ENCODE assay signal across 9 mouse cellular contexts in the genomic region with DNA sequence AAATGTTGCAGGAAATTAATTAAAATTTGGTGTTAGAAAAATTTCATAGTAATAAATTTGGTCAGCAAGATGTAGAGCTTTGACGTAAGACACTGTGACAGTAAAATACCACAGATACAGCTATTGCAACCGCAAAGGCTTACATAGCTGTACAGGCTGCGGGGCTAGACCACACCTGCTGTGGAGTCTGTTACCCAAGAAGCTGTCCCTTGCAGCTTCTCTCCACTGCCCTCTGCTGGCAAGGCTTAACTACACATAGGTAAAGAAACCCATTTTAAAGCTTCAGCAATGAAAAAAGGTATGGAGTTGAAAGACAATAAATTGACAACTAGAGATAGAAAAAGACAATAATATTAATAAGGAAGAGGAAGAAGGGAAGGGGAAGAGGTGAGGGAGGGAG. TPM values are rescaled to one million over a fixed set of nuclear protein-coding genes. Genes with fewer than 3 reads are reported as not detected.
DNase-seq lines count a peak whose midpoint lies in the region; ATAC-seq and TF ChIP-seq lines count a peak whose summit lies in the region.
"Had no signal": no experiment of that assay in that cellular context is flagged by ENCODE, and none has a peak within 500 bp of the region (broad histone marks: within the 10 kb centered on the region; RNA-seq: fewer than 3 reads in every experiment).

No protein-coding gene starts in this region.

- no peak for ATAC-seq in forebrain, postnatal 0 days
- no peak for ATAC-seq in forebrain, embryonic 12.5 days (ENCODE audit: low FRiP score)
- ATAC-seq in inflammation-experienced regulatory T-cells, adult 6 months, result peak; percentile 63
- peak; percentile 28; the same call in 1 of the 2 replicates for ATAC-seq in limb, embryonic 13.5 days (ENCODE audit: low FRiP score, low read depth)

- no peak overlapping the region for H3K27ac ChIP-seq in forebrain, postnatal 0 days (ENCODE audit: low read depth, low read length)
- H3K27ac ChIP-seq in forebrain, embryonic 12.5 days, result no peak overlapping the region
- no peak overlapping the region for H3K27ac ChIP-seq in thymus, adult 2 months (ENCODE audit: control insufficient read depth, insufficient read depth, low read length)
- H3K27ac ChIP-seq in limb, embryonic 13.5 days, result no peak overlapping the region

- no peak for DNase-seq in forebrain, postnatal 0 days
- peak; percentile 32 for DNase-seq in thymus, adult 2 months
- no peak for DNase-seq in thymus, adult 18-20 months
- DNase-seq in cerebellum, postnatal 10 days, result peak; percentile 76 to 81
- peak; percentile 27 for DNase-seq in skeletal muscle tissue, adult 2 months (ENCODE audit: low read depth, low spot score)

- no peaks in the 10 kb centered on the region for H3K9me3 ChIP-seq in forebrain, postnatal 0 days (ENCODE audit: low read length)
- no peaks in the 10 kb centered on the region for H3K9me3 ChIP-seq in forebrain, embryonic 12.5 days
- no peaks in the 10 kb centered on the region for H3K9me3 ChIP-seq in limb, embryonic 13.5 days

- H3K36me3 ChIP-seq in forebrain, postnatal 0 days (ENCODE audit: insufficient read depth), result no peaks in the 10 kb centered on the region
- no peaks in the 10 kb centered on the region for H3K36me3 ChIP-seq in forebrain, embryonic 12.5 days (replicated peaks)
- H3K36me3 ChIP-seq in thymus, adult 2 months (ENCODE audit: control insufficient read depth, insufficient read depth, low read length), result no peaks in the 10 kb centered on the region
- H3K36me3 ChIP-seq in limb, embryonic 13.5 days, result no peaks in the 10 kb centered on the region

- WGBS in forebrain, postnatal 0 days, result 69% methylated on average over 3 of the region's 3 CpGs
- 65% methylated on average over 3 of the region's 3 CpGs for WGBS in forebrain, embryonic 12.5 days
- WGBS in thymus, adult 2 months, result 8% methylated on average over 3 of the region's 3 CpGs
- WGBS in limb, embryonic 13.5 days, result 56% methylated on average over 3 of the region's 3 CpGs

- H3K9ac ChIP-seq in forebrain, postnatal 0 days, result no peak overlapping the region
- H3K9ac ChIP-seq in forebrain, embryonic 12.5 days, result no peak overlapping the region
- no peak overlapping the region for H3K9ac ChIP-seq in limb, embryonic 13.5 days

- no peak overlapping the region for H3K4me3 ChIP-seq in forebrain, postnatal 0 days (ENCODE audit: low read depth, low read length)
- no peak overlapping the region for H3K4me3 ChIP-seq in forebrain, embryonic 12.5 days (replicated peaks)
- H3K4me3 ChIP-seq in thymus, adult 2 months (ENCODE audit: control insufficient read depth, insufficient read depth, low read length), result no peak overlapping the region
- H3K4me3 ChIP-seq in limb, embryonic 13.5 days, result no peak overlapping the region

- no peaks in the 10 kb centered on the region for H3K4me1 ChIP-seq in forebrain, postnatal 0 days (ENCODE audit: insufficient read depth)
- H3K4me1 ChIP-seq in forebrain, embryonic 12.5 days, result no peaks in the 10 kb centered on the region
- no peaks in the 10 kb centered on the region for H3K4me1 ChIP-seq in thymus, adult 2 months (replicated peaks; ENCODE audit: control insufficient read depth, insufficient read depth, low read length)
- H3K4me1 ChIP-seq in limb, embryonic 13.5 days, result no peaks in the 10 kb centered on the region

- TF ChIP-seq POLR2A in thymus, adult 2 months (IDR thresholded peaks at IDR 0.05; ENCODE audit: control insufficient read depth, extremely low read depth, insufficient read depth, low read length, poor library complexity), result no peak

- H3K4me2 ChIP-seq in forebrain, postnatal 0 days (ENCODE audit: low read depth), result no peak overlapping the region
- no peak overlapping the region for H3K4me2 ChIP-seq in forebrain, embryonic 12.5 days
- no peak overlapping the region for H3K4me2 ChIP-seq in limb, embryonic 13.5 days (replicated peaks)

- no peaks in the 10 kb centered on the region for H3K27me3 ChIP-seq in forebrain, postnatal 0 days (ENCODE audit: insufficient read depth, low read length)
- H3K27me3 ChIP-seq in forebrain, embryonic 12.5 days, result no peaks in the 10 kb centered on the region
- no peaks in the 10 kb centered on the region for H3K27me3 ChIP-seq in thymus, adult 2 months (ENCODE audit: control insufficient read depth, insufficient read depth, low read length)
- no peaks in the 10 kb centered on the region for H3K27me3 ChIP-seq in limb, embryonic 13.5 days

- peak; percentile 56 for TF ChIP-seq CTCF in forebrain, postnatal 0 days (IDR thresholded peaks at IDR 0.05; ENCODE audit: low read depth)
- no peak for TF ChIP-seq CTCF in thymus, adult 2 months (IDR thresholded peaks at IDR 0.05; ENCODE audit: borderline replicate concordance, control insufficient read depth, extremely low read depth, insufficient read depth, low read length, poor library complexity)

RNA-seq across cellular contexts. Expression of a gene that starts 8.4 kb away (rescaled TPM):
- total RNA-seq in forebrain, postnatal 0 days (2014; rRNA removed), result not detected in 2 replicates
- not detected in 2 replicates for polyA plus RNA-seq in forebrain, postnatal 0 days (2015; fragmentation: Nextera tagmentation; extraction: Ambion mirVana)
- not detected in 2 replicates for polyA plus RNA-seq in forebrain, embryonic 12.5 days (2016; fragmentation: Nextera tagmentation; extraction: Ambion mirVana)
- not detected in 2 replicates for polyA plus RNA-seq in thymus, adult 2 months (2012; rRNA removed)
- polyA plus RNA-seq in inflammation-experienced regulatory T-cells, adult 6 months (2017; shearing (Covaris generic)), result 10 to 100 TPM in 1 of 3 experiments, not detected in 2; 11.4 TPM
- polyA plus RNA-seq in limb, embryonic 13.5 days (2015; fragmentation: Nextera tagmentation; extraction: Ambion mirVana), result not detected in 2 replicates
- total RNA-seq: left cerebral cortex, postnatal 10 days had no signal

RNA-seq across cellular contexts. Expression of a gene that starts 21.3 kb away (rescaled TPM):
- 1.2 and 2.9 TPM in 2 replicates for total RNA-seq in forebrain, postnatal 0 days (2014; rRNA removed)
- polyA plus RNA-seq in forebrain, postnatal 0 days (2015; fragmentation: Nextera tagmentation; extraction: Ambion mirVana), result 0.52 and 0.79 TPM in 2 replicates
- polyA plus RNA-seq in forebrain, embryonic 12.5 days (2016; fragmentation: Nextera tagmentation; extraction: Ambion mirVana), result 0.14 TPM in 1 of 2 replicates, not detected in the other
- polyA plus RNA-seq in thymus, adult 2 months (2012; rRNA removed), result 5.7 and 7.5 TPM in 2 replicates
- 1 to 10 TPM; 3.3 to 9.2 (median 3.6) TPM for polyA plus RNA-seq in inflammation-experienced regulatory T-cells, adult 6 months (2017; shearing (Covaris generic))
- 0.48 and 0.51 TPM in 2 replicates for polyA plus RNA-seq in limb, embryonic 13.5 days (2015; fragmentation: Nextera tagmentation; extraction: Ambion mirVana)
- total RNA-seq: left cerebral cortex, postnatal 10 days had no signal

Comparison
In these comparisons a context has a peak if more than half of its experiments do, and no peak if none do; other contexts are left out.
1. DNase-seq: peak in thymus, adult 2 months (single experiment), cerebellum, postnatal 10 days (2 of 2) and skeletal muscle tissue, adult 2 months (single experiment); none in forebrain, postnatal 0 days (single experiment) and thymus, adult 18-20 months (0 of 2).
2. ATAC-seq: peak in inflammation-experienced regulatory T-cells, adult 6 months (single experiment) and limb, embryonic 13.5 days (single experiment); none in forebrain, postnatal 0 days (single experiment) and forebrain, embryonic 12.5 days (single experiment).